Mouse (Mus musculus) erythroblast, embryonic 14.5 days (primary cell): ENCODE results near the gene Gpc6.

ENCODE experiments used
- GATA1 ChIP-seq: IDR thresholded peaks from 2 replicates; pipeline ENCODE4 v1.6.1; 2012; ENCODE audit warnings: low read length, inconsistent platforms, mixed read lengths
- TAL1 ChIP-seq: IDR thresholded peaks from 3 replicates; pipeline ENCODE4 v1.6.1; 2012; ENCODE audit warnings: low read length, inconsistent platforms, mixed read lengths

DNA sequence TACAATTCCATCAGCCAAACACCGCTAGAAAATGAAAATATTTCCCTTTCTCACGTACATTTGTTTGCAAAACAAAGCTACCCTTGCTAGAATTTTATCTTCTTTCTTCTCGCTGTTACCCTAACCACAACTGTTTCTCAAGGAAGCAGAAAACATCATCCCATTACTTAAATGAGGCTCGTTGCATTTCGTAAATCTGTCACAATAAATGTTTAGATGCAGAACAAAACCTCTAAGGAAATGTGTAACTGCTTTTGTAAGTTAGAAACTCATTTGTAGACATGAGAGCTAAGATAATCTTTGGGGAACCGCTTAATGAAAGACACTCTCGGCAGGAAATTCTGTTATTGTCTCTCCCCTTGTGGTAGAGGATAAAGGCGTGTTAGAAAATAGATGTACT is 1088.1 kb downstream of the Gpc6 start:
- TF ChIP-seq GATA1 (no peak), TAL1 (no peak)
